Mouse (Mus musculus) liver, postnatal 0 days (tissue): ENCODE measurements at regions not wholly inside any gene's neighbourhood (a gene's known extent, or its start where the extent isn't known, plus 50 kb on each side); places are given as distances from the start of the nearest gene placed in this dataset.

Experiments
- CTCF ChIP-seq: sonication (generic); IDR thresholded peaks from 2 replicates; pipeline ENCODE4 v1.5.1; 2016; ENCODE audit warnings: antibody characterized with exemption, low read depth
- EP300 ChIP-seq: IDR thresholded peaks from 2 replicates; pipeline ENCODE4 v1.6.1; 2016; ENCODE audit warnings: antibody characterized with exemption, low read depth, mild to moderate bottlenecking

DNA sequence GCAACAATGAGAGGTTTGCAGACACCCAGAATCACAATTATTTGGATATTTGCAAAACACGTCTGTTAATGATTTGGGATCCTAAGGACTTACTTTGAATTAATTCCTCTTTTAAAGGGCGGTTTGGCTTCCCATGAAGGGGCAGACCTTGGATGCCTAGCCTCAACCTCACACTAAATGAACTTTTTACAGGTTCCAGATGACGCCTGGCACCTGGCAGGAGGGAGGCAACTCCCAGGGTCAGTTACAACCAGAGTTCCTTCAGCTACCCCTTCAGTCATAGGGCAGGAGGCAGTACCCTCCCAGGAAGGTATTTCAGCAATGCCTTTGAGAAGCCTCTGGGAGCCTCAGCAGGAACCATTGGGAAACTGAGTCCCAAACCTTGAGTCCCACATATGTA, 57.9 kb upstream of the Stx18 start:
- TF ChIP-seq CTCF (no peak), EP300 (no peak)
